Mouse (Mus musculus) hindbrain, embryonic 10.5 days (tissue): Measurements from ENCODE around the gene Dedd2. TPM values are rescaled to one million over a fixed set of nuclear protein-coding genes. Genes with fewer than 3 reads are reported as not detected.
A peak's percentile ranks its signal among the peaks of the same experiment; 100 is the strongest.

Source experiments
- DNase-seq: peaks from one replicate; pipeline ENCODE4 v3.0.0-alpha.2; 2017; ENCODE audit warnings: low spot score
- H3K27ac ChIP-seq: fragments of 300-500 bp; sonication (generic); 2 replicates; pipeline ENCODE4 v1.5.1; 2016; ENCODE audit warnings: mild to moderate bottlenecking, moderate library complexity
- H3K27me3 ChIP-seq: fragments of 300-500 bp; sonication (generic); 2 replicates; pipeline ENCODE4 v1.6.1; 2016; ENCODE audit warnings: mild to moderate bottlenecking; ENCODE audit not compliant: poor library complexity, insufficient read depth, severe bottlenecking
- H3K36me3 ChIP-seq: fragments of 300-500 bp; sonication (generic); 2 replicates; pipeline ENCODE4 v1.6.1; 2016; ENCODE audit warnings: mild to moderate bottlenecking, moderate library complexity
- H3K4me1 ChIP-seq: fragments of 300-500 bp; sonication (generic); replicated peaks from 2 replicates; pipeline ENCODE4 v1.6.1; 2016; ENCODE audit warnings: mild to moderate bottlenecking
- H3K4me3 ChIP-seq: fragments of 300-500 bp; sonication (generic); 2 replicates; pipeline ENCODE4 v1.5.1; 2016; ENCODE audit warnings: mild to moderate bottlenecking, moderate library complexity
- H3K9me3 ChIP-seq: fragments of 300-500 bp; sonication (generic); 2 replicates; pipeline ENCODE4 v1.6.1; 2016; ENCODE audit warnings: mild to moderate bottlenecking, moderate library complexity
- WGBS: fragments of 180-500 bp; shearing (Covaris S2); methylation state at CpG from one replicate; pipeline ENCODE4 v1.1.7; 2016; 5-methylcytosine and 5-hydroxymethylcytosine counted together
- polyA plus RNA-seq: library from polyadenylated mRNA; unstranded; fragments of >200 nt; fragmentation: Nextera tagmentation; extraction: Ambion mirVana; gene quantifications from 2 replicates; pipeline ENCODE4 v1.2.1, GENCODE M21; 2016

Gene Dedd2
- polyA plus RNA-seq, 1 experiment from 2014 or later, result 11.2 TPM

DNA sequence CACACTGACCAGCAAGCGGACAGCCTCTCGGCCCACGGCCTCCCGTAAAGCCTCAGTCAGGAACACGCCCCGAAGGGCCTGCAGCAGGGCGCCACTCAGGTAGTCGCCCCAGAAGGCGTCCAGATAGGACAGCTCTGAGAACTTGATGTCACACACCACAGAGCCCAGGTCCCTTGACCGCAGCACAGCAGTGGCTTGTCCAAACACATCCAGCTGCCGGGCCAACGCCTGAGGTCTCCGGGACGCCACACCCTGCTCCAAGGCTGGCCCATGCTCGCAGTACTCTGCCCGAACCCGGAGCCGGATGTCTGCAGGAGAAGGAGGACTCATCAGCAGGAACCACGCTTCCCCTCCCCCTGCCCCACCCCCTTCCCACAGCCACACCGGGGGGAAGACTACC lies 16.8 kb downstream of the Dedd2 start:
- Histone ChIP-seq H3K4me3 (no peak overlapping the region), H3K36me3 (peaks cover 64% of the 10 kb centered on the region), H3K27ac (no peak overlapping the region), H3K27me3 (no peaks in the 10 kb centered on the region), H3K4me1 (0 out of 2 replicates have a peak, but pooled peaks cover 5% of the 10 kb centered on the region), H3K9me3 (no peaks in the 10 kb centered on the region)
- DNase-seq, result no peak
- WGBS, result 93% methylated on average over 20 of the region's 20 CpGs

DNA sequence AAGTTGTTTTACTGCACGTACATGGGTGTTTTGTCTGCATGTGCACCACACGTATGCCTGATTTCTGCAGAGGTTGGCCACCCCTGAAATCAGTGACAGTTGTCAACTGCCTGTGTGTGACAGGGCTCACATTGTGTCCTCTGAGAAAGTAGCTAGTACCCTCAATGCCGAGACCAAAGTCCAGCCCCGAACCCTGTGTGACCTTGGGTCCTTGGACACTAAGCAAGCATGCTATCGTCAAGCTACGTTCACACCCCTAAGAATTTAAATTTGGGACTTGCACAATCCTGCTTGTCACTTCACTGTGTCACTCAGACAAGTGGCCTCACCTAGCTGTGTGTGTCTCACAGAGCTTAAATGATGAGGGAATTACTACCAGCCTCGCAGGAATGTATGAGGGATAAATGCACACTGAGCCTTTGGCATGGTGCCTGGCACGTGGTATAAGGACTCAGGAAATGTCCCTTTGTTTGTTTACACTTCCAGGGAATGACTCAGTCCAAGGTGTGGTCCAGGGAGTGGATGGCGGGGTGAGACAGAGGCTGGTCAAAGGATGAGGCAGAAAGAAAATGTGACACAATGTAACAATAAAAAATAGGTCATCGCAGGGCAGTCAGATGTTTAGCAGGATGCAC lies 22.9 kb downstream of the Dedd2 start:
- Histone ChIP-seq H3K4me1 (no peaks in the 10 kb centered on the region), H3K9me3 (no peaks in the 10 kb centered on the region), H3K27ac (no peak overlapping the region), H3K4me3 (no peak overlapping the region), H3K27me3 (no peaks in the 10 kb centered on the region), H3K36me3 (peaks cover 10% of the 10 kb centered on the region)
- WGBS, result 78% methylated on average over 10 of the region's 10 CpGs
- DNase-seq, result no peak

DNA sequence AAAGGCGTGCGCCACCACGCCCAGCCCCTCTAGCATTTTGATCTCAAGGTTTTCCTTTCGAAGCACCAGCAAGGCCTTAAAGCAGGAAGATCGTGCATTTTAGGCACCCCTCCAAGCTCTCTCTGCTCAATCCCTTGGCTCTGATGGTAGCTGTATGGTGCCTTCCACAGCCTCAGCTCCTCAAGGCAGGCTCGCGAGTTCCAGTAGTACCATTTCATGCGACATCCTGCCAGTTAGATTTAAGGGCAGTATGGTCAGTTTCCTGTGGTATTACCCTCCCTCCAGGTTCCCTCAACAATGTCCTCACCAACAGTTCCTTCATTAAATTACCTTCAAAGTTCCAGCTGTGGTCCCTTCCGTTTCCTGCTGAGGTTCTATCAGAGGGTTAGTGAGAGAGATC lies 24.3 kb downstream of the Dedd2 start:
- Histone ChIP-seq H3K27me3 (no peaks in the 10 kb centered on the region), H3K4me1 (no peaks in the 10 kb centered on the region), H3K9me3 (no peaks in the 10 kb centered on the region), H3K4me3 (no peak overlapping the region), H3K36me3 (no peaks in the 10 kb centered on the region), H3K27ac (no peak overlapping the region)
- WGBS, result 86% methylated on average over 9 of the region's 9 CpGs
- no peak for DNase-seq

DNA sequence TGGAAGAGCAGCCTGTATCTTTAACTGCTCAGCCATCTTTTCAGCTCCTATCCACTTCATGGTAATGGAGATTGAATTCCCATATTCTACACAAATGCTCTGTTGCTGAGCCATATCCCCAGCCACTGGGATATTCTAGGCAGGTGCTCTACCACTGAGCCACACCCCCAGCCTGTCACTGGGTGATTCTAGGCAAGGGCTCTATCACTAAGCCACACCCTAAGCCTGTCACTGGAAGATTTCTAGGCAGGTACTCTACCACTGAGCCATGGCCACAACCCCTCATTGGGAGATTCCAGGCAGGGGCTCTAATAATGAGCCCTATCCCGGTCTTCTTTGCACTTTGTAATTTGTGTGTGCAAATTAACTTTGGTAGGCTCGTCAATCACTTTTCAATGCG lies 25.3 kb downstream of the Dedd2 start:
- DNase-seq, result no peak
- Histone ChIP-seq H3K4me1 (no peaks in the 10 kb centered on the region), H3K4me3 (no peak overlapping the region), H3K9me3 (no peaks in the 10 kb centered on the region), H3K36me3 (no peaks in the 10 kb centered on the region), H3K27me3 (no peaks in the 10 kb centered on the region), H3K27ac (no peak overlapping the region)
- WGBS, result 80% methylated on average over 3 of the region's 3 CpGs

DNA sequence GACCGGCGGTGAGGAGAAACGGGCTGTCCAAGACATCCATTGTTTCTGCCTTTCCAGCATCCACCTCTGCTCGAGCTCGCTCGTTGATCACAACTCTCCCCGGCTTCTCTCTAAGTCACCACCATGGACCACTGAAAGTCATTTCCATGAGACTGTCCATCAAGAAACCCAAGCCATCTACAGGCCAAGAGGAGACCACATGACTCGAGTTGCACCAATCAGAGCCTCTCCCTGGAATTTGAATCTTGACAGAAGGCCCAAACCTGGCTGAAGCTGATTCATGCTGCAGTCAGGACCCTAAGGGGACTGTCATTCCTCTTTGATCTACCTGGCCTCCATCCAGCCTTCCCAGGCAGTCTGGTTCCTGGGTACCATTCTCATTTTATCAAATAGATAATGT lies 28.3 kb downstream of the Dedd2 start:
- H3K27ac ChIP-seq, result no peak overlapping the region
- no peaks in the 10 kb centered on the region for H3K36me3 ChIP-seq
- DNase-seq, result no peak
- H3K4me3 ChIP-seq, result no peak overlapping the region
- H3K27me3 ChIP-seq, result no peaks in the 10 kb centered on the region
- no peaks in the 10 kb centered on the region for H3K9me3 ChIP-seq
- WGBS, result 78% methylated on average over 8 of the region's 8 CpGs
- H3K4me1 ChIP-seq, result 0 out of 2 replicates have a peak, but pooled peaks cover 3% of the 10 kb centered on the region

DNA sequence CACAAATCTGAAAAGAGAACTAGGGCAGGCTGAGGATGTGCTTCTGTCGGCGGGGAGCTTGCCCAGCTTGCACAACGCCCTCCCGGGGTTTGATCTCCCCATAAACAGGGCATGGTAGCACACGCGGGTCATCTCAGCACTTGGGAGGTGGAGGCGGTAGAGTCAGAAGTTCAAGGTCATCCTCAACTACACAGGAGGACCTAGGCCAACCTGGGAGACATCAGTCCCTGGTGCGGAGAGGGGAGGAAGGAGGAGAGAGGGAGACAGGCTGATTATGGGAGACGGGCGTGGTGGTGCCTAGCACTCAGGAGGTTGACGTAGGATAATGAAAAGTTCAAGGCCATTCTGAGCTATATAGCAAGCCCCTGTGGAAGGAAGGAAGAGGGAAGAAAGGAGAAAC lies 29.6 kb downstream of the Dedd2 start:
- WGBS, result 90% methylated on average over 11 of the region's 11 CpGs
- 0 out of 2 replicates have a peak, but pooled peaks cover 3% of the 10 kb centered on the region for H3K4me1 ChIP-seq
- H3K36me3 ChIP-seq, result no peaks in the 10 kb centered on the region
- H3K9me3 ChIP-seq, result no peaks in the 10 kb centered on the region
- DNase-seq, result no peak
- H3K27ac ChIP-seq, result no peak overlapping the region
- H3K4me3 ChIP-seq, result no peak overlapping the region
- 0 out of 2 replicates have a peak, but pooled peaks cover 3% of the 10 kb centered on the region for H3K27me3 ChIP-seq

DNA sequence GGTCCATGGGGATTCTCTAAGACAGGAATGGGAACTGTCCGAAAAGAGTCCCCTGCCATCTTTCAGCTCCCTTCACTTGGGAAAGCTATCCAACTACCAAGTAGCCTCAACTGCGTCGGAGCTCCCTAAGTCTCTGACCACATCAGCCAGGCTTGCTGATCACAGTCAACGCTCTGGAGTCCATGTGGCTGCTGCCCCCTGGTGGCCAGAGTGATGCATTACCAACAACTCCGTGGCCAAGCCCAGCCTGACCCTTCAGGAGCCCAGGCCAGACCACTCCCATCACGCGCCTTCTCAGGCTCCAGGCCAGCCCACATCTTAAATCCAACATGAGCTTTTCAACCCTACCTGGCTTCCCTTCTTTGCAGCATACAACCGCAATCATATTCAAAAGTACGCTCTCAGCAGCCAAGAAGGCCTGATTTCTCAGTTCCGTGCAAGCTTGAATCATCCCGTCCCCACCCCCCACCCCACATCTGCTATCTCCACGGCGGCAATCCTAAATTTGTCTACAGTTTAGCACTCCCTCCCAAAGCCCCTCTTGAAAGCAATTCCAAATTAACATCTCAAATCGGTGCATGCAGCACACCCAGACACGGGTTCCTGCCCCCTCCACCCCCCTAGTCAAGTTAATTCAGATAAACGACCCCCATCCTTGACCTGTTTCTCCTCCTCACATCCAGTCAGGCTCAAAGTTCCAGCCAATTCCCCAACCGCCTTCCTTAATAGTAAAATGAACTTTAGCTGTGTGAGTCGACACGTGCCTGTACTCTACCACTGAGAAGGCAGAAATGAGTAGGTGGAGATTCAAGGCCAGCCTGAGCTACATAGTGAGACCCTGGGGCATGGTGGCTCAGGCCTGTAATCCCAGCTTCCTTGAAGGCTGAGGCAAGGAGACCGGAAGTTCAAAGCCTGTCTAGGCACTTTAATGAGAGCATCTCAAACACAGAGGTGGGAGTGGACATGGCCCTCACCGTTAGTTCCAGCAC lies 32.5 kb downstream of the Dedd2 start:
- Histone ChIP-seq H3K4me1 (0 out of 2 replicates have a peak, but pooled peaks cover 3% of the 10 kb centered on the region), H3K4me3 (no peak overlapping the region), H3K9me3 (no peaks in the 10 kb centered on the region), H3K27me3 (peaks cover 32% of the 10 kb centered on the region), H3K27ac (no peak overlapping the region), H3K36me3 (no peaks in the 10 kb centered on the region)
- peak; percentile 92 for DNase-seq
- WGBS, result 31% methylated on average over 21 of the region's 21 CpGs

DNA sequence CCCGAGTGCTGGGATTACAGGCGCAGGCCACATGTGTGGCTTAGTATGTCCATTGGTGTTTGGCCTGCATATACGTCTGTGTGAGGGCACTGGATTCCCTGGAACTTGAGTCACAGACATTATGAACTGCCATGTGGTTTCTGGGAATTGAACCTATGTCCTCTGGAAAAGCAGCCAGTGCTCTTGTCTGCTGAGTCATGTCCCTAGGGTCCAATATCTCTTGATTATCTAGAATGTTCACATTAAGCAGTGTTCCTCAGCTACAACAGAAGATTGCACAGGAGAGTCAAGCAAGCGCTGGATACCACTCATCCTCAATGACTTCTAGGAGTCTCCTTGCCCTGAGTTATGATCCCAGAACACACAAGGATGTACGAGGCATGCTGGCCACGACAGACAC lies 36.3 kb downstream of the Dedd2 start:
- no peak overlapping the region for H3K27ac ChIP-seq
- WGBS, result 82% methylated on average over 6 of the region's 6 CpGs
- H3K9me3 ChIP-seq, result no peaks in the 10 kb centered on the region
- H3K4me1 ChIP-seq, result peaks cover 33% of the 10 kb centered on the region
- H3K4me3 ChIP-seq, result no peak overlapping the region
- no peaks in the 10 kb centered on the region for H3K36me3 ChIP-seq
- H3K27me3 ChIP-seq, result peaks cover 70% of the 10 kb centered on the region
- DNase-seq, result no peak

DNA sequence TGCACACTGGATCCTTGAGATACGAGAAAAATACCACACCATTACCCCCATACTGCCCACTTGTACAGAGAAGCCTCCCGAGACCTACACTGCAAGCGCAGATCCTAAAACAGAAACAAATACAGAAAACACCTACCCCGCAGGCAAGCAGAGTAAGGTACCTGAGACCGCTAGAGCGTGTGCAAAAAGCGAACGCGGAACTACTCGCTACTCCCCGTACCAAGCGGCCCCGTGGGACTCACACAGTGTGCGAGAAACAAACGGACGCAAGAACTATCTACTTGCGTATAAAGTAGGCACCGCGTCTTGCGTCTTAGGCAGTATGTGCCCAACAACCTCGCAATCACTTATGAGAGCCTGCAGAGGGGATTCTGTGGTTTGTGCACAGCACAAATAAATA lies 38.6 kb downstream of the Dedd2 start:
- peak overlapping the region; percentile 71 for H3K4me3 ChIP-seq
- peak overlapping the region; percentile 2; the same call in 1 of the 2 replicates for H3K27ac ChIP-seq
- H3K9me3 ChIP-seq, result no peaks in the 10 kb centered on the region
- DNase-seq, result no peak
- H3K4me1 ChIP-seq, result peaks cover 50% of the 10 kb centered on the region
- no peaks in the 10 kb centered on the region for H3K36me3 ChIP-seq
- H3K27me3 ChIP-seq, result peaks cover 93% of the 10 kb centered on the region
- 4% methylated on average over 21 of the region's 21 CpGs for WGBS

DNA sequence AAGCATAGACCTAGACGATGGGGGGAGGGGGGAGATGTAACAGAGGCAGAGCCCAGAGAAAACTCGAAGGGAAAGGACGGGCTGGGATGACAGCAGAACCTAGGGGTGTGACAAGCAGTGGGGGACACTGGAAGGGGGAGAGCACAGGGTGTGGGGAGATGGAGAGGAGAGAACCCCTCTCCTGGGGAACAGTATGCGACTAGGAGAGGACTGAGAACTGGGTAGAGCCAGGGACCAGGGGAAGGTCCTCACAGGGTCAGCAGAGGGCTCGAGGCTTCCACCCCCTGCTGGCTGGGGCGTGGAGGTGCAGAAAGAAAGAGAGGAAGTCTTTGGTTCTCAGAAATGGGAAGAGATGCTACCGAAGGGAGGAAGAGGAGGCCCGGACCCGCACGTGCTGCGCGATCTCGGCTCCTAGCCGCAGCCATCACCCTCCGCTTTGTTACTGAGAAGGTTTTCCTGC lies 39.1 kb downstream of the Dedd2 start:
- no peaks in the 10 kb centered on the region for H3K36me3 ChIP-seq
- H3K27ac ChIP-seq, result peak overlapping the region; percentile 2; the same call in 1 of the 2 replicates
- peaks cover 95% of the 10 kb centered on the region for H3K27me3 ChIP-seq
- H3K4me1 ChIP-seq, result peaks cover 54% of the 10 kb centered on the region
- peak overlapping the region; percentile 71 for H3K4me3 ChIP-seq
- H3K9me3 ChIP-seq, result no peaks in the 10 kb centered on the region
- DNase-seq, result peak; percentile 63
- 1% methylated on average over 15 of the region's 15 CpGs for WGBS

DNA sequence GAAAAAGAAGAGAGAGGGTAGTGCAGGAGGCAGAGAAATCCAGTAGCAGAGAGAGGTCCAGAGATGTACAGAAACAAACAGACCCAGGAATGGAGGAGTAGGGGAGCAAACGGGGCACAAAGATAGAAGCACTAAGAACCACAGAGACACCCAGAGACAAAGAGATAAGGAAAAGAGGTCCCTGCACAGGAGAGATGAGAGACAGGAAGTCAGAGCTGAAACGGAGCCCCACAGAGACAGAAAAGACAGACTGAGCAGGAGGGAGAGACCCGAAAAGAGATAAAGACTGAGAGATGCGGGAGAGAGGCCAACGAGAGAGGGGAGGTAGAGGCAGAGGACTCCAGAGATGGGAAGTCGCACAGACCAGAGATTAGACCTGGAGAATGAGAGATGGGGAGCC lies 39.9 kb downstream of the Dedd2 start:
- H3K27ac ChIP-seq, result peak overlapping the region; percentile 92
- H3K4me3 ChIP-seq, result peak overlapping the region; percentile 71
- 3% methylated on average over 6 of the region's 6 CpGs for WGBS
- H3K27me3 ChIP-seq, result peaks cover 100% of the 10 kb centered on the region
- H3K4me1 ChIP-seq, result peaks cover 61% of the 10 kb centered on the region
- no peaks in the 10 kb centered on the region for H3K9me3 ChIP-seq
- DNase-seq, result no peak
- no peaks in the 10 kb centered on the region for H3K36me3 ChIP-seq

DNA sequence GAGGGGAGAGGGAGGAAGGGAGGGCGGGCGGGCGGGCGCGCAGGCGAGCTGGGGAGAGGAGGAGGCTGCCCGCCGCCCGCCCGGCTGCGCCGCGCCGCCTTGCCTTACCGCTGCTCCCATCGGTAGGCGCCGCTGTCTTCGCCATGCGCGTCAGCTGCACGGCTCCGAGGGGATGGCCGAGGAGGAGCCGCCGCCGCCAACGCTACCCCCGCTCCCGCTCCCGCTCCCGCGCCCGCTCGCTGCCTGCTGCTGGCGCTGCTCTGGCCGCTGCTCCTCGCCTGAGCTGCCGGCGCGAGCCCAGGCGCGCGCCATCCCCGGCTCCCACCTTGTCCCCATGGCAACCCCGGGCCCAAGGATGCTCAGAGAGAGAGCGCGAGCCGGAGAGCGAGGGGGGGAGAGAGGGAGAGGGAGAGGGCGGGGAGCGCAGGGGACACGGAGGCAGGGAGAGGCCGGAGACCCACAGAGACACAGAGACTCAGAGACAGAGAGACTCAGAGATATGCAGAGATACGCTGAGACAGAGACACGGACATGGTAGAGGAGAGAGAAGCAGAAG lies 40.7 kb downstream of the Dedd2 start, which contains the start of gene Pou2f2:
TSS of gene Pou2f2 (minus strand) at position 121 of the 556 bp plus-strand sequence.
- under 1% methylated on average over 53 of the region's 56 CpGs for WGBS
- peak; percentile 91 for DNase-seq
- H3K27me3 ChIP-seq, result peaks cover 99% of the 10 kb centered on the region

More for the DNA sequence above, 40.7 kb downstream of the Dedd2 start, which contains the start of gene Pou2f2:
- Histone ChIP-seq H3K4me1 (peaks cover 69% of the 10 kb centered on the region), H3K36me3 (no peaks in the 10 kb centered on the region), H3K27ac (peak within 1 kb of the TSS; percentile 92), H3K9me3 (no peaks in the 10 kb centered on the region), H3K4me3 (peak within 1 kb of the TSS; percentile 71)
